Mouse (Mus musculus): ENCODE measurements around the gene Il1r2.

DNA sequence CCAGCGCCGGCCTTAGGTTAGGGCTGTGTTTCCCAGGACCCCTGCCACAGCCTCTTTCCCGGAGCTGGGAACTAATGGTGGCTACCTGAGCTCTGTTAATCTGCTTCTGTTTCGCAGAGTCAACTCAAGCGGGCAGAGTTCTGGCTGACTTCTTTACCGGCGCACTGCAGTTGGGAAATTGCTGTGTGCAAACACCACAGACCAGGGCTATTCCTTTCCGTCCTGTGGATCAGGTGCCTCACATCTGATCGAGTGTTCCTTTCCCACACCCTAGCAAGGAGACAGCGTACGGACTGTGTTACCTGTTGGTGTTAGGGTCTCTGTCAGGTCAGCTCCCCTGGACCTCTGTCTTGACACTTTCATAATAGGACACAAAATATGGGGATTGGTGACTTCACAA lies 15.9 kb upstream of the Il1r2 start:
- TF ChIP-seq CTCF (IDR thresholded peaks at IDR 0.05; ENCODE audit: borderline replicate concordance, insufficient read depth, low read length) (no peak), POLR2A (IDR thresholded peaks at IDR 0.05; ENCODE audit: low read depth, low read length) (no peak)

Data from embryonic fibroblast, embryonic 13.5 days (primary cell).